Mouse (Mus musculus) naive thymus-derived CD4-positive, alpha-beta T cell, adult 2 months (primary cell): ENCODE data around the gene Mlana.

ENCODE experiments used
- DNase-seq: peaks from one replicate; pipeline ENCODE4 v3.0.0-alpha.2; 2011; ENCODE audit warnings: low read depth

Gene Mlana

GRCm38 (mm10) chr19:29750994-29751393 lies 53.4 kb downstream of the Mlana start:
- DNase-seq, result no peak

GRCm38 (mm10) chr19:29753939-29754338 lies 56.3 kb downstream of the Mlana start:
- DNase-seq, result no peak
